Comparison of ENCODE assay signal across 7 mouse cellular contexts in genomic region chr12:82169571-82170431, GRCm38 (mm10). TPM values are rescaled to one million over a fixed set of nuclear protein-coding genes. Genes with fewer than 3 reads are reported as not detected.
DNase-seq lines count a peak whose midpoint lies in the region; ATAC-seq and TF ChIP-seq lines count a peak whose summit lies in the region.

No protein-coding gene starts in this region.

- TF ChIP-seq CTCF in small intestine, adult 2 months (IDR thresholded peaks at IDR 0.05; ENCODE audit: extremely low read depth, insufficient read length, insufficient replicate concordance, low read depth, low read length) = no peak

- peak overlapping the region; percentile 95 for H3K9ac ChIP-seq in midbrain, embryonic 11.5 days (ENCODE audit: low read length)

- peak; percentile 75 for ATAC-seq in midbrain, embryonic 11.5 days (ENCODE audit: low FRiP score)

- H3K27me3 ChIP-seq in limb, embryonic 10.5 days (ENCODE audit: low read depth, poor library complexity, severe bottlenecking) = no peaks in the 10 kb centered on the region
- H3K27me3 ChIP-seq in midbrain, embryonic 11.5 days (ENCODE audit: control insufficient read depth, insufficient read depth, low read length) = no peaks in the 10 kb centered on the region
- H3K27me3 ChIP-seq in small intestine, adult 2 months (ENCODE audit: control insufficient read depth, insufficient read depth, low read length) = no peaks in the 10 kb centered on the region

- H3K27ac ChIP-seq in limb, embryonic 10.5 days = peak overlapping the region; percentile 98
- peak overlapping the region; percentile 94 for H3K27ac ChIP-seq in midbrain, embryonic 11.5 days (ENCODE audit: low read depth, low read length)
- peak overlapping the region; percentile 48 for H3K27ac ChIP-seq in small intestine, adult 2 months (ENCODE audit: insufficient read depth, low read depth, low read length)

- H3K9me3 ChIP-seq in limb, embryonic 10.5 days (replicated peaks) = no peaks in the 10 kb centered on the region
- H3K9me3 ChIP-seq in midbrain, embryonic 11.5 days (ENCODE audit: control insufficient read depth, low read length) = no peaks in the 10 kb centered on the region

- 1% methylated on average over 95 of the region's 109 CpGs for WGBS in limb, embryonic 10.5 days
- under 1% methylated on average over 103 of the region's 109 CpGs for WGBS in midbrain, embryonic 11.5 days
- WGBS in small intestine, adult 2 months = 1% methylated on average over 105 of the region's 109 CpGs

- TF ChIP-seq POLR2A in small intestine, adult 2 months (IDR thresholded peaks at IDR 0.05; ENCODE audit: low read depth, low read length) = no peak

- peaks cover 41% of the 10 kb centered on the region for H3K4me1 ChIP-seq in limb, embryonic 10.5 days
- peaks cover 23% of the 10 kb centered on the region for H3K4me1 ChIP-seq in midbrain, embryonic 11.5 days (ENCODE audit: control insufficient read depth, insufficient read depth, low read length)
- peaks cover 17% of the 10 kb centered on the region; the same call in 1 of the 2 replicates for H3K4me1 ChIP-seq in small intestine, adult 2 months (ENCODE audit: control insufficient read depth, insufficient read depth, insufficient read length, low read length)

- peak; percentile 62 to 66 for DNase-seq in adrenal gland, adult 18-20 months (ENCODE audit: low spot score in 2 of 2)
- DNase-seq in embryo, embryonic 11.5 days (ENCODE audit: low read depth, low spot score) = peak; percentile 52
- DNase-seq in heart, adult 18-20 months = peak; percentile 71 to 73
- peak; percentile 81 for DNase-seq in kidney, adult 18-20 months
- DNase-seq in limb, embryonic 10.5 days (ENCODE audit: low spot score) = peak; percentile 81
- peak; percentile 97 for DNase-seq in midbrain, embryonic 11.5 days (ENCODE audit: low spot score, missing footprints)

- no peaks in the 10 kb centered on the region for H3K36me3 ChIP-seq in limb, embryonic 10.5 days
- H3K36me3 ChIP-seq in midbrain, embryonic 11.5 days (ENCODE audit: control insufficient read depth, insufficient read depth, low read length) = no peaks in the 10 kb centered on the region
- H3K36me3 ChIP-seq in small intestine, adult 2 months (ENCODE audit: control insufficient read depth, insufficient read depth, low read length) = no peaks in the 10 kb centered on the region

- H3K4me3 ChIP-seq in limb, embryonic 10.5 days = peak overlapping the region; percentile 91
- peak overlapping the region; percentile 91 for H3K4me3 ChIP-seq in midbrain, embryonic 11.5 days (ENCODE audit: low read depth, low read length)
- H3K4me3 ChIP-seq in small intestine, adult 2 months (ENCODE audit: low read depth, low read length) = peak overlapping the region; percentile 68

- peak overlapping the region; percentile 94 for H3K4me2 ChIP-seq in midbrain, embryonic 11.5 days

RNA-seq across cellular contexts. Expression of gene Sipa1l1, which starts 0.7 kb away (rescaled TPM):
- total RNA-seq in adrenal gland, adult 18-20 months (2021) = 10 to 100 TPM; 27.7 to 32.6 TPM
- total RNA-seq in heart, adult 18-20 months (2021) = 10 to 100 TPM in 1 of 2 experiments, 1 to 10 TPM in 1; 8.4 to 10.5 TPM
- 28.3 and 37.0 TPM in 2 replicates for polyA plus RNA-seq in limb, embryonic 10.5 days (2016; fragmentation: Nextera tagmentation; extraction: Ambion mirVana)
- 24.1 and 25.6 TPM in 2 replicates for polyA plus RNA-seq in midbrain, embryonic 11.5 days (2014; fragmentation: Nextera tagmentation; extraction: Ambion mirVana)
- polyA plus RNA-seq in small intestine, adult 2 months (2012; rRNA removed) = 7.0 and 13.4 TPM in 2 replicates

Comparison
In these comparisons a context has a peak if more than half of its experiments do, and no peak if none do; other contexts are left out.
1. Peak in every context shown above with its lines: DNase-seq, ATAC-seq, H3K4me3 ChIP-seq and H3K27ac ChIP-seq.
2. H3K27ac ChIP-seq: peak in every context shown above with its lines; median percentile 98 in limb, embryonic 10.5 days; 94 in midbrain, embryonic 11.5 days; 48 in small intestine, adult 2 months.